Mouse (Mus musculus): ENCODE measurements around the gene Ms4a6d. TPM values are rescaled to one million over a fixed set of nuclear protein-coding genes. Genes with fewer than 3 reads are reported as not detected.

Ms4a6d gene
- polyA plus RNA-seq (2016; fragmentation: Nextera tagmentation; extraction: Ambion mirVana), result 0.77 and 1.1 TPM in 2 replicates

DNA sequence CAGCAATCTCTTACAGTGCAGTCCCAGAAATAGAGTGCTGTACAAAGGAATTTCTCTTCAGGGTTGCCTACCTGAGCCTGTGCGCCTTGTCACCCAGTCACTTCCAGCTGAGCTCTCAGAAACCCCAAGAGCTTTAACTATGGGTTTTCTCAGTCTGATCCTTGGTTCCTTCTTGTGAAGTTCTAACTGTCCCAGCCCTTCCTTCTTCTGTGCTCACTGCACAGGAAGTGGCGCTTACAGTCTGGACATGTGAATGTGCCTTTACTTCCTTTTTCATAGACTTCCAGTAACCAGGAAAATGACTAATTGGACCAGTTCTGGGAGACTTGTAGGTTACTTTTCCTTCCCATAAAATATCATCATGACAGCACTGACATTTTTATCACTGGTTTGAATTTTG, at the start of gene Ms4a6d:
TSS of gene Ms4a6d (minus strand) at position 247 of the 400 bp plus-strand sequence.
- H3K4me2 ChIP-seq, result no peak within 1 kb of the TSS
- 75% methylated on average over 2 of the region's 2 CpGs for WGBS
- no peak for ATAC-seq (ENCODE audit: insufficient number of reproducible peaks, low FRiP score)
- no peaks in the 10 kb centered on the region for H3K9me3 ChIP-seq (replicated peaks)
- no peaks in the 10 kb centered on the region for H3K27me3 ChIP-seq (replicated peaks)
- no peak within 1 kb of the TSS for H3K9ac ChIP-seq
- no peaks in the 10 kb centered on the region for H3K4me1 ChIP-seq (replicated peaks)
- no peaks in the 10 kb centered on the region for H3K36me3 ChIP-seq
- no peak within 1 kb of the TSS for H3K27ac ChIP-seq (ENCODE audit: poor library complexity, severe bottlenecking)
- H3K4me3 ChIP-seq, result no peak within 1 kb of the TSS

DNA sequence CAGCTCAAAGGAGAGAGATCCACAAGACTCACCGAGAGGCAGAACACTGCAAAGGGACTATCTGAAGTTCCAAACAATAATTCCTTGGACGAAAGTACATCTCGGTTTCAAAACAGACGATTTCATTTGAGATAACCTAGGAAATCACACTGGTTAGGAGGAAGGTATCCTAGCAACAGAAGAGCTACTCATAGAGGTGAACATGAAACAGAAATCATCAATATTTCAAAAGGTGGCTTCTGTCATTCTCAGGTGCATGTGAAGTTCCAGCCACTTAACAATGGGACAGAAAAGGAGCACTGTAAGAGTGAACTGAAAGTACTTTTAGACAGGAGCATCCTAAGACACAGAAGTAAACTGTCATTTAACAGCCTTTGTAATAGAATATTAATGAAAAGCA, 44.9 kb upstream of the Ms4a6d start:
- no peaks in the 10 kb centered on the region for H3K27me3 ChIP-seq (replicated peaks)
- H3K36me3 ChIP-seq, result no peaks in the 10 kb centered on the region
- no peak overlapping the region for H3K4me2 ChIP-seq
- no peak for ATAC-seq (ENCODE audit: insufficient number of reproducible peaks, low FRiP score)
- H3K9me3 ChIP-seq (replicated peaks), result no peaks in the 10 kb centered on the region
- 71% methylated on average over 4 of the region's 4 CpGs for WGBS
- H3K4me3 ChIP-seq, result no peak overlapping the region
- no peak overlapping the region for H3K9ac ChIP-seq
- no peak overlapping the region for H3K27ac ChIP-seq (ENCODE audit: poor library complexity, severe bottlenecking)
- H3K4me1 ChIP-seq (replicated peaks), result no peaks in the 10 kb centered on the region

DNA sequence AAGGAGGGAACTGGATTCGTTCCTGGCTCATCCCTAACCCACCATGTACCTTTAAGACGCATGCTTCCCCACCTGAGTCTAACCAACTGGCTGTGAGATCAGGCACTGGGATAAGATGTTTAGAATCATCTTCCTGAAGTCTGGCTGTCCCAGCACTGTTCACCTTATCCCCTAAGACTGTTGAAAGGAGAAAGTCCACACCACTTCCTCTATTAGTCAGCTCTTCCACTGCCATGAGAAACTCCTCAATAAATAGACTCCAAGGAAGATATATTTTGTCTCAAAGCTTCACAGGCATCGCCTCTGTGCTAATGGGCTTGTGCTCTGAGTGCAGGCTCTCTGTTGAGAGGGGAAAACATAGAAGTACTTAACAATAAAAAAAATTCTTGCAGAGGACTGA, 41.5 kb upstream of the Ms4a6d start:
- H3K4me2 ChIP-seq, result no peak overlapping the region
- no peaks in the 10 kb centered on the region for H3K27me3 ChIP-seq (replicated peaks)
- H3K4me3 ChIP-seq, result no peak overlapping the region
- 73% methylated on average over 3 of the region's 3 CpGs for WGBS
- ATAC-seq (ENCODE audit: insufficient number of reproducible peaks, low FRiP score), result no peak
- no peaks in the 10 kb centered on the region for H3K36me3 ChIP-seq
- H3K4me1 ChIP-seq (replicated peaks), result no peaks in the 10 kb centered on the region
- no peak overlapping the region for H3K27ac ChIP-seq (ENCODE audit: poor library complexity, severe bottlenecking)
- 0 out of 2 replicates have a peak, but pooled peaks cover 3% of the 10 kb centered on the region for H3K9me3 ChIP-seq (replicated peaks)
- no peak overlapping the region for H3K9ac ChIP-seq

DNA sequence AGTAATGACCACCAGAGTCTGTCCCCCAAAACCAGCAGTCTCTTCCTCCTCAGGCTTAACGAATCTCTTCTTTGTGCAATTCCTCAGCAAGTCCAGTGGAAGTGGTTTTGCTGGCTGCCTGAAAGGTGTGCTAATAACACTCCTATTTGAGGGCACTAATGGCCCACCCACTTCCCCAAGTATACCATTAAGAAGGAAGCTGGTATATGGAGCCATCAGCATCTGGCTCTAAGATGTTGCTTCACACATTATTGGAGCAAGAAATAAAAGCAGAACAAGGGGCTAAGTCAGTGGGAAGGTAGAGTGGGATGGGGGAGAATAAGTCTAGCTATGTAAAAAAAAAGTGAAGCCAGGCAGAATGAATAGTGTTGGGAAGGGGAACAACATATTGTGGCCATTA, 36.1 kb upstream of the Ms4a6d start, which contains the start of gene Ms4a3:
TSS of gene Ms4a3 (minus strand) at position 120 of the 400 bp plus-strand sequence.
- Histone ChIP-seq H3K36me3 (no peaks in the 10 kb centered on the region), H3K4me3 (no peak within 1 kb of the TSS)
- 59% methylated on average over 1 of the region's 1 CpGs for WGBS

DNA sequence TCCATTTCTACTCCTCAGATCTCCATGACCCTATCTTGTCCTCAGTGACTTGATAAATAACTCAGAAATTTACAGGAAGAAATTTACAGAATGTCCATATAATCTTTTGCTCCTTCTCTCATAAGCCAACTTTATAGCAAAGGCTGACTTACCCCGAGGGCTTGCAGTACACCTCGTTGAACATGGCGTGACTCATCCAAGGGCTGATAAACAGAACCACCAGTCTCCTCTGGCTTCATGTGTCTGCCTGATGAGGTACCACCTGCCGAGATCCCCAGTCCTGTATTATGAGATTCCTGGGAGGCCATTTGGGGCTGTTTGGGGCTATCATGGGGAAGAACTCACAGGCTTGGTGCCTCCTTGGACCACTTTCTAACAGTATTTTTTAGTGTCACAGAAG, 34.4 kb upstream of the Ms4a6d start:
- H3K4me2 ChIP-seq, result no peak overlapping the region
- H3K4me3 ChIP-seq, result no peak overlapping the region
- H3K9me3 ChIP-seq (replicated peaks), result 0 out of 2 replicates have a peak, but pooled peaks cover 3% of the 10 kb centered on the region
- H3K4me1 ChIP-seq (replicated peaks), result no peaks in the 10 kb centered on the region
- no peaks in the 10 kb centered on the region for H3K27me3 ChIP-seq (replicated peaks)
- no peak overlapping the region for H3K9ac ChIP-seq
- no peak overlapping the region for H3K27ac ChIP-seq (ENCODE audit: poor library complexity, severe bottlenecking)
- no peak for ATAC-seq (ENCODE audit: insufficient number of reproducible peaks, low FRiP score)
- WGBS, result 62% methylated on average over 4 of the region's 4 CpGs
- H3K36me3 ChIP-seq, result no peaks in the 10 kb centered on the region

More for the DNA sequence above, 36.1 kb upstream of the Ms4a6d start, which contains the start of gene Ms4a3:
- Histone ChIP-seq H3K9ac (no peak within 1 kb of the TSS), H3K27ac (ENCODE audit: poor library complexity, severe bottlenecking) (no peak within 1 kb of the TSS), H3K9me3 (replicated peaks) (0 out of 2 replicates have a peak, but pooled peaks cover 3% of the 10 kb centered on the region), H3K4me1 (replicated peaks) (no peaks in the 10 kb centered on the region), H3K27me3 (replicated peaks) (no peaks in the 10 kb centered on the region), H3K4me2 (no peak within 1 kb of the TSS)
- ATAC-seq (ENCODE audit: insufficient number of reproducible peaks, low FRiP score), result no peak

DNA sequence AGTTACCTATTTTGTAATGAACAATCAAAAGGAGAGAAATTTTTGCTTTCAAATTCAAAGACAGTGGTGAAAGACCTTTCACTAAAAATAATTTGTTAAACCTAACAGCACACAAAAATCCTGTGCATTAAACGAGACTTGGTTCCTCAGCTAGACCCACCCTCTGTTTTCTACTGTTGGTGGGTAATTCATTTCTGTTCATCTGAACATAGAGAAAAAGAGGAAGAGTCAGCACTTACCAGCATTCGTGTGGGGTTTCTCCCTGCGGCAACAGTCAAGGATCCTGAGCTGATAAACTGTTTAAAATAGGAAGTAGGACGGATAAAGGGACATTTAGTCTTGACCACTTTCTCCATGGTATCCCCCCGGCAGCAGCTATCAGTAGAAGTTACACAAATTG, 30.9 kb upstream of the Ms4a6d start:
- no peaks in the 10 kb centered on the region for H3K4me1 ChIP-seq (replicated peaks)
- H3K9me3 ChIP-seq (replicated peaks), result no peaks in the 10 kb centered on the region
- H3K9ac ChIP-seq, result no peak overlapping the region
- 41% methylated on average over 5 of the region's 5 CpGs for WGBS
- H3K36me3 ChIP-seq, result no peaks in the 10 kb centered on the region
- no peaks in the 10 kb centered on the region for H3K27me3 ChIP-seq (replicated peaks)
- no peak overlapping the region for H3K4me3 ChIP-seq
- no peak overlapping the region for H3K27ac ChIP-seq (ENCODE audit: poor library complexity, severe bottlenecking)
- H3K4me2 ChIP-seq, result no peak overlapping the region
- no peak for ATAC-seq (ENCODE audit: insufficient number of reproducible peaks, low FRiP score)

DNA sequence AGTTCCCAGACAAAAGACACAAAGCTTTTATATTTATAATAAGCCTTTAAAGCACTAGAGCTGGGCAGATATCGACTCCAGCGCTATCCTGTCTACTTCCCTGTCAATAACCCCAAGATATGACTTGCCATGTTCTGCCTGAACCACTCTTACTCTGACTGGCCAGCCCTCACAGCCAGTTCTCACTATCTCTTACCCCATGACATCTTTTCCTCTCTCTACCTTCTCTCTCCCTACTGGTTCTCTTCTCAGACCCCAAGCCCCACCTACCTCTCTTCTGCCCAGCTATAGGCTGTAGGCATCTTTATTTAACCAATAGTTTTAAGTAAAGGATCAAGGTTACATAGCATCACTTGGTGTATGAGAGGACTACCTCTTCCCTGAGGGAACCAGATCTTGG, 29.7 kb upstream of the Ms4a6d start:
- no peaks in the 10 kb centered on the region for H3K27me3 ChIP-seq (replicated peaks)
- no peaks in the 10 kb centered on the region for H3K4me1 ChIP-seq (replicated peaks)
- no peak overlapping the region for H3K27ac ChIP-seq (ENCODE audit: poor library complexity, severe bottlenecking)
- no peak overlapping the region for H3K9ac ChIP-seq
- H3K4me2 ChIP-seq, result no peak overlapping the region
- no peak for ATAC-seq (ENCODE audit: insufficient number of reproducible peaks, low FRiP score)
- H3K9me3 ChIP-seq (replicated peaks), result no peaks in the 10 kb centered on the region
- H3K4me3 ChIP-seq, result no peak overlapping the region
- 73% methylated on average over 2 of the region's 2 CpGs for WGBS
- no peaks in the 10 kb centered on the region for H3K36me3 ChIP-seq

DNA sequence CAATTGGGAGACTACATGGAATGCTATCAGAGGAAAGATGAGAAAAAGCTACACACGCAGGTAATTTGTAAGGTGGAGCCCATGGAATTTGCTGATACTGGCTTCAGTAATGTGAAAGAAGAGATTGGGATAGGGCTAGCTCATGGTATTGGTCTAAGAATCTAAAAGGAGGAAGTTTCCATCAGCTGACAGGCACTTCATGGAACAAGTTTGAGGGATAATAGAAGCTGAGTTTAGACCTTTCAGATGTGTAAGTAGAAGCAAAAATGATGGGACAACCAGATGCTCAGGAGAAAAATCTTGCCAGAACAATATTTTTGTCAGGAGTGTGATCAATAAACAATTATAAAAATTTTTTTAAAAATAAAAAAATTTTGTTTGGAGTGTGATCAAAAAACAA, 29.1 kb upstream of the Ms4a6d start:
- H3K9me3 ChIP-seq (replicated peaks), result no peaks in the 10 kb centered on the region
- H3K4me3 ChIP-seq, result no peak overlapping the region
- H3K36me3 ChIP-seq, result no peaks in the 10 kb centered on the region
- H3K4me2 ChIP-seq, result no peak overlapping the region
- H3K4me1 ChIP-seq (replicated peaks), result no peaks in the 10 kb centered on the region
- H3K9ac ChIP-seq, result no peak overlapping the region
- no peaks in the 10 kb centered on the region for H3K27me3 ChIP-seq (replicated peaks)
- WGBS, result 65% methylated on average over 1 of the region's 1 CpGs
- no peak for ATAC-seq (ENCODE audit: insufficient number of reproducible peaks, low FRiP score)
- H3K27ac ChIP-seq (ENCODE audit: poor library complexity, severe bottlenecking), result no peak overlapping the region

DNA sequence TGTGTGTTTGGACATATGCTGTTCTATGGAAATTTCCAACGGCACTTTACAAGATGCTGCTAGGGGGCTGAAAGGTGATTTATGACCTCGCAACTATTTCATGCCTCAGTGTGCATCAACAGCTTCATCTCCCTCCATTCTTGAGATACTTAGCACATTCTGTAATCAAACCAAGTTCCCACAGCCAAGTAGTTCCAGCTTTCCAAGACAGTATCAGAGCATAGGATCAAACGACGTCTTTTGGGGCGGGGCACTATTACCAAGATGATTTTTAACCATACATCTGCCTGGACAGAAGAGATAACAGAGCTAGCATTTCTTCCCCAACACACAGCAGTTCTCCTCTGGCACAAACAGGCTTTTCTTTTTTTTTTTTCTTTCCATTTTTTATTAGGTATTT, 20.6 kb upstream of the Ms4a6d start:
- Histone ChIP-seq H3K9ac (no peak overlapping the region), H3K4me1 (replicated peaks) (no peaks in the 10 kb centered on the region), H3K36me3 (no peaks in the 10 kb centered on the region), H3K4me3 (no peak overlapping the region), H3K9me3 (replicated peaks) (no peaks in the 10 kb centered on the region), H3K27ac (ENCODE audit: poor library complexity, severe bottlenecking) (no peak overlapping the region), H3K4me2 (no peak overlapping the region), H3K27me3 (replicated peaks) (no peaks in the 10 kb centered on the region)
- no peak for ATAC-seq (ENCODE audit: insufficient number of reproducible peaks, low FRiP score)
- 74% methylated on average over 5 of the region's 5 CpGs for WGBS

DNA sequence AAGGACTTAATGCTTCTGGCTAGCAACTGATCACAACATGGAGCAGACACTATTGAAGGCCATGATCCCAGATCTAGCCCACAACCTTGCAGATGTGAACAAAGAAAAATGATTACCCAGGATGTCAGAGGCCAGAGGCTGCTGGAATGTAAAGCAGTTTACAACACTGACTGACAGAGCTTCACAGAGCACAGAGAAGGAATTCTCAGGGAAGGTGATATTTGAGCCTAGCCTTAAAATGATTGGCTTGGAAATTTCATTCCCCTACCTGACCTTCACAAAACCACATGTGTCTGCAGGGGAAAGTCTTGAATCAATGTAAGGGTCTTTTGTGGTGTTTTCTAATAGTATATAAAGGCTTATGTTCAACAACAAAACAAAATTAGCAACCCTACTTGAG, 20.2 kb upstream of the Ms4a6d start:
- no peaks in the 10 kb centered on the region for H3K36me3 ChIP-seq
- no peaks in the 10 kb centered on the region for H3K27me3 ChIP-seq (replicated peaks)
- no peak overlapping the region for H3K27ac ChIP-seq (ENCODE audit: poor library complexity, severe bottlenecking)
- H3K4me3 ChIP-seq, result no peak overlapping the region
- no peaks in the 10 kb centered on the region for H3K4me1 ChIP-seq (replicated peaks)
- no peaks in the 10 kb centered on the region for H3K9me3 ChIP-seq (replicated peaks)
- no peak for ATAC-seq (ENCODE audit: insufficient number of reproducible peaks, low FRiP score)
- H3K4me2 ChIP-seq, result no peak overlapping the region
- H3K9ac ChIP-seq, result no peak overlapping the region

DNA sequence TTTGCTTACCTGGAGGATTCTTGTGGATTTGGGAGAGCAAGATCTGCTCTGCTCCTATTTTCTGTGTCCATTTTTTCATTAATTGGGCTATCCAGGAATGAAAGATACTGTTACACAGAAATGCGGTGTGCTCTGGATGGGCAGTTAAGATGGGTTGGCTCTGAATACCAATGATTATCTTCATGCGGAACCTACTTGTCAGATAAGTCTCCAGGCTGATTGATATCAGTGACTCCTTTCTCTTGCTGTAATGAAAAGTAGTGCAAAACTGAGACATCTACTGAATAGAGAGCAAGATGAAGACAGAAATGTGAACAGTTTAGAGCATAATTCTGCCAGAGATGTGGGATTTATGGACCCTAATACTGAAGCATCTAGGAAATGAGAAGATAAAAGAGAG, 18.9 kb upstream of the Ms4a6d start, which contains the start of gene Ms4a2:
TSS of gene Ms4a2 (minus strand) at position 169 of the 400 bp plus-strand sequence.
- no peaks in the 10 kb centered on the region for H3K36me3 ChIP-seq
- no peak for ATAC-seq (ENCODE audit: insufficient number of reproducible peaks, low FRiP score)
- 78% methylated on average over 2 of the region's 2 CpGs for WGBS

DNA sequence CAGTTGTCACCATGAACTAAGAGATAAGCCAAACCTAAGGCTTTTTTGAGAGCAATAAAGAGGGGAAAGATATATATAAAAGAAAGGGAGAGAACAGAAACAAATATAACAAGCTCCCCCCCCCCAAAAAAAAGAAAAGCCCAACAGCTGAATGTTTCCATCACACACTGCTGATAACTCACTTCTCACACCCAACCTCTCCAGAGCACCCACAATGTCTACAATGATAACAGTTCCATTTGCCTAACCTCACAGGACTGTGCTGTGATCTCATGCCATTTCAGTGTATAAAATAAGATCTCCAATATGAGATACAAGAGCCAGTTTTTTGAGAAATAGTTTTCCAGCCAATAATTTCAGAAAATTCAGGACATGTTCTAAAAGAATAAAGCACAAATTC, 13.3 kb upstream of the Ms4a6d start:
- Histone ChIP-seq H3K9ac (no peak overlapping the region), H3K27me3 (replicated peaks) (no peaks in the 10 kb centered on the region), H3K4me1 (replicated peaks) (no peaks in the 10 kb centered on the region), H3K9me3 (replicated peaks) (no peaks in the 10 kb centered on the region), H3K36me3 (no peaks in the 10 kb centered on the region), H3K4me2 (no peak overlapping the region), H3K4me3 (no peak overlapping the region), H3K27ac (ENCODE audit: poor library complexity, severe bottlenecking) (no peak overlapping the region)
- ATAC-seq (ENCODE audit: insufficient number of reproducible peaks, low FRiP score), result no peak

More for the DNA sequence above, 18.9 kb upstream of the Ms4a6d start, which contains the start of gene Ms4a2:
- H3K9ac ChIP-seq, result no peak within 1 kb of the TSS
- no peaks in the 10 kb centered on the region for H3K4me1 ChIP-seq (replicated peaks)
- no peaks in the 10 kb centered on the region for H3K9me3 ChIP-seq (replicated peaks)
- no peak within 1 kb of the TSS for H3K27ac ChIP-seq (ENCODE audit: poor library complexity, severe bottlenecking)
- no peak within 1 kb of the TSS for H3K4me2 ChIP-seq
- no peak within 1 kb of the TSS for H3K4me3 ChIP-seq
- H3K27me3 ChIP-seq (replicated peaks), result no peaks in the 10 kb centered on the region

Measured in heart, embryonic 12.5 days (tissue).